Mouse (Mus musculus): ENCODE data around the gene Defb22. TPM values are rescaled to one million over a fixed set of nuclear protein-coding genes. Genes with fewer than 3 reads are reported as not detected.

The Defb22 gene
- not detected in 2 replicates for polyA plus RNA-seq (2016; fragmentation: Nextera tagmentation; extraction: Ambion mirVana)

GRCm38 (mm10) chr2:152490038-152490437 is at the start of gene Defb22:
TSS of gene Defb22 (minus strand) at chr2:152490138.
- no peaks in the 10 kb centered on the region for H3K27me3 ChIP-seq
- H3K27ac ChIP-seq: no peak within 1 kb of the TSS
- H3K9me3 ChIP-seq: no peaks in the 10 kb centered on the region
- H3K4me2 ChIP-seq: no peak within 1 kb of the TSS
- no peak for ATAC-seq (ENCODE audit: low FRiP score)
- no peak within 1 kb of the TSS for H3K4me3 ChIP-seq (replicated peaks)
- no peak within 1 kb of the TSS for H3K9ac ChIP-seq
- no peaks in the 10 kb centered on the region for H3K36me3 ChIP-seq (replicated peaks)
- H3K4me1 ChIP-seq: no peaks in the 10 kb centered on the region

- H3K4me1 ChIP-seq: no peaks in the 10 kb centered on the region
These were observed 28.0 kb upstream of the Defb22 start, which contains the start of gene Defb28 for GRCm38 (mm10) chr2:152517981-152518380. TSS of gene Defb28 (plus strand) at chr2:152518255.

GRCm38 (mm10) chr2:152516084-152516483 is 26.1 kb upstream of the Defb22 start:
- no peak overlapping the region for H3K4me2 ChIP-seq
- no peaks in the 10 kb centered on the region for H3K27me3 ChIP-seq
- H3K36me3 ChIP-seq (replicated peaks): no peaks in the 10 kb centered on the region
- ATAC-seq (ENCODE audit: low FRiP score): no peak
- H3K9me3 ChIP-seq: no peaks in the 10 kb centered on the region
- 78% methylated on average over 4 of the region's 4 CpGs for WGBS
- H3K4me1 ChIP-seq: no peaks in the 10 kb centered on the region
- no peak overlapping the region for H3K9ac ChIP-seq
- no peak overlapping the region for H3K4me3 ChIP-seq (replicated peaks)
- no peak overlapping the region for H3K27ac ChIP-seq

More at GRCm38 (mm10) chr2:152517981-152518380, 28.0 kb upstream of the Defb22 start, which contains the start of gene Defb28:
- Histone ChIP-seq H3K27ac (no peak within 1 kb of the TSS), H3K36me3 (replicated peaks) (no peaks in the 10 kb centered on the region), H3K4me3 (replicated peaks) (no peak within 1 kb of the TSS), H3K4me2 (no peak within 1 kb of the TSS), H3K27me3 (no peaks in the 10 kb centered on the region), H3K9me3 (no peaks in the 10 kb centered on the region), H3K9ac (no peak within 1 kb of the TSS)
- WGBS: 80% methylated on average over 4 of the region's 4 CpGs
- no peak for ATAC-seq (ENCODE audit: low FRiP score)

GRCm38 (mm10) chr2:152511592-152511991 is 21.7 kb upstream of the Defb22 start, which contains the start of gene Defb26:
TSS of gene Defb26 (minus strand) at chr2:152511692.
- no peaks in the 10 kb centered on the region for H3K4me1 ChIP-seq
- H3K9ac ChIP-seq: no peak within 1 kb of the TSS
- no peaks in the 10 kb centered on the region for H3K9me3 ChIP-seq
- H3K27ac ChIP-seq: no peak within 1 kb of the TSS
- no peak within 1 kb of the TSS for H3K4me3 ChIP-seq (replicated peaks)
- no peaks in the 10 kb centered on the region for H3K27me3 ChIP-seq
- H3K4me2 ChIP-seq: no peak within 1 kb of the TSS
- H3K36me3 ChIP-seq (replicated peaks): no peaks in the 10 kb centered on the region
- ATAC-seq (ENCODE audit: low FRiP score): no peak
- 71% methylated on average over 1 of the region's 1 CpGs for WGBS

GRCm38 (mm10) chr2:152503950-152504349 is 14.0 kb upstream of the Defb22 start:
- Histone ChIP-seq H3K9ac (no peak overlapping the region), H3K27ac (no peak overlapping the region), H3K4me3 (replicated peaks) (no peak overlapping the region), H3K4me2 (no peak overlapping the region), H3K36me3 (replicated peaks) (no peaks in the 10 kb centered on the region), H3K4me1 (no peaks in the 10 kb centered on the region), H3K9me3 (no peaks in the 10 kb centered on the region), H3K27me3 (no peaks in the 10 kb centered on the region)
- WGBS: 91% methylated on average over 2 of the region's 2 CpGs
- ATAC-seq (ENCODE audit: low FRiP score): no peak

- Histone ChIP-seq H3K4me1 (no peaks in the 10 kb centered on the region), H3K27me3 (no peaks in the 10 kb centered on the region), H3K9me3 (no peaks in the 10 kb centered on the region), H3K9ac (no peak overlapping the region), H3K36me3 (replicated peaks) (no peaks in the 10 kb centered on the region), H3K4me3 (replicated peaks) (no peak overlapping the region), H3K4me2 (no peak overlapping the region), H3K27ac (no peak overlapping the region)
- 84% methylated on average over 6 of the region's 6 CpGs for WGBS
- ATAC-seq (ENCODE audit: low FRiP score): no peak
These were observed 10.9 kb upstream of the Defb22 start for GRCm38 (mm10) chr2:152500863-152501229.

- no peak overlapping the region for H3K4me3 ChIP-seq (replicated peaks)
- H3K4me2 ChIP-seq: no peak overlapping the region
- no peaks in the 10 kb centered on the region for H3K27me3 ChIP-seq
- no peaks in the 10 kb centered on the region for H3K4me1 ChIP-seq
- WGBS: 84% methylated on average over 7 of the region's 7 CpGs
- H3K27ac ChIP-seq: no peak overlapping the region
- H3K9me3 ChIP-seq: no peaks in the 10 kb centered on the region
- no peaks in the 10 kb centered on the region for H3K36me3 ChIP-seq (replicated peaks)
- ATAC-seq (ENCODE audit: low FRiP score): no peak
- no peak overlapping the region for H3K9ac ChIP-seq
These were observed 10.4 kb upstream of the Defb22 start for GRCm38 (mm10) chr2:152500204-152500862.

GRCm38 (mm10) chr2:152498020-152498419 is 8.1 kb upstream of the Defb22 start:
- Histone ChIP-seq H3K4me2 (no peak overlapping the region), H3K27ac (no peak overlapping the region), H3K9ac (no peak overlapping the region), H3K9me3 (no peaks in the 10 kb centered on the region), H3K4me3 (replicated peaks) (no peak overlapping the region), H3K27me3 (no peaks in the 10 kb centered on the region), H3K4me1 (no peaks in the 10 kb centered on the region), H3K36me3 (replicated peaks) (no peaks in the 10 kb centered on the region)
- ATAC-seq (ENCODE audit: low FRiP score): no peak
- WGBS: 82% methylated on average over 6 of the region's 6 CpGs

- H3K4me3 ChIP-seq (replicated peaks): no peak overlapping the region
- no peaks in the 10 kb centered on the region for H3K9me3 ChIP-seq
- H3K36me3 ChIP-seq (replicated peaks): no peaks in the 10 kb centered on the region
- no peak overlapping the region for H3K4me2 ChIP-seq
- WGBS: 72% methylated on average over 6 of the region's 6 CpGs
- H3K4me1 ChIP-seq: no peaks in the 10 kb centered on the region
- no peak overlapping the region for H3K9ac ChIP-seq
- no peaks in the 10 kb centered on the region for H3K27me3 ChIP-seq
- H3K27ac ChIP-seq: no peak overlapping the region
- no peak for ATAC-seq (ENCODE audit: low FRiP score)
These were observed 3.2 kb upstream of the Defb22 start for GRCm38 (mm10) chr2:152493151-152493550.

- 74% methylated on average over 2 of the region's 2 CpGs for WGBS
These were observed 2.9 kb downstream of the Defb22 start for GRCm38 (mm10) chr2:152487024-152487423.

GRCm38 (mm10) chr2:152481726-152482125 is 8.2 kb downstream of the Defb22 start:
- H3K4me3 ChIP-seq (replicated peaks): no peak overlapping the region
- no peak overlapping the region for H3K27ac ChIP-seq
- H3K4me2 ChIP-seq: no peak overlapping the region
- H3K9me3 ChIP-seq: no peaks in the 10 kb centered on the region
- whole genome bisulfite sequencing: 88% methylated on average over 7 of the region's 7 CpGs
- no peak overlapping the region for H3K9ac ChIP-seq
- no peaks in the 10 kb centered on the region for H3K27me3 ChIP-seq
- no peak for ATAC-seq (ENCODE audit: low FRiP score)
- H3K36me3 ChIP-seq (replicated peaks): no peaks in the 10 kb centered on the region
- no peaks in the 10 kb centered on the region for H3K4me1 ChIP-seq

More at GRCm38 (mm10) chr2:152487024-152487423, 2.9 kb downstream of the Defb22 start:
- Histone ChIP-seq H3K27ac (no peak overlapping the region), H3K4me2 (no peak overlapping the region), H3K9ac (no peak overlapping the region), H3K27me3 (no peaks in the 10 kb centered on the region), H3K4me1 (no peaks in the 10 kb centered on the region), H3K4me3 (replicated peaks) (no peak overlapping the region), H3K9me3 (no peaks in the 10 kb centered on the region), H3K36me3 (replicated peaks) (no peaks in the 10 kb centered on the region)
- ATAC-seq (ENCODE audit: low FRiP score): no peak

- WGBS: 88% methylated on average over 3 of the region's 3 CpGs
- Histone ChIP-seq H3K36me3 (replicated peaks) (no peaks in the 10 kb centered on the region), H3K27ac (no peak overlapping the region), H3K4me1 (no peaks in the 10 kb centered on the region), H3K9ac (no peak overlapping the region), H3K4me2 (no peak overlapping the region), H3K9me3 (no peaks in the 10 kb centered on the region), H3K27me3 (no peaks in the 10 kb centered on the region), H3K4me3 (replicated peaks) (no peak overlapping the region)
- ATAC-seq (ENCODE audit: low FRiP score): no peak
These were observed 9.1 kb downstream of the Defb22 start for GRCm38 (mm10) chr2:152480881-152481280.

- no peak within 1 kb of the TSS for H3K4me2 ChIP-seq
- no peak within 1 kb of the TSS for H3K9ac ChIP-seq
- H3K36me3 ChIP-seq (replicated peaks): no peaks in the 10 kb centered on the region
- no peak within 1 kb of the TSS for H3K27ac ChIP-seq
- no peaks in the 10 kb centered on the region for H3K27me3 ChIP-seq
- no peaks in the 10 kb centered on the region for H3K4me1 ChIP-seq
- no peaks in the 10 kb centered on the region for H3K9me3 ChIP-seq
- ATAC-seq (ENCODE audit: low FRiP score): no peak
- H3K4me3 ChIP-seq (replicated peaks): no peak within 1 kb of the TSS
- 62% methylated on average over 2 of the region's 2 CpGs for WGBS
These were observed 13.2 kb downstream of the Defb22 start, which contains the start of gene Defb20 for GRCm38 (mm10) chr2:152476763-152477162. TSS of gene Defb20 (plus strand) at chr2:152477063.
